Mouse (Mus musculus) CH12.LX (cell line): ENCODE measurements around the gene Mybph. TPM values are rescaled to one million over a fixed set of nuclear protein-coding genes. Genes with fewer than 3 reads are reported as not detected.

ENCODE experiments used
- DNase-seq: peaks from one replicate; pipeline ENCODE4 v3.0.0-alpha.2; 2013; ENCODE audit errors: extremely low read depth
- H3K27ac ChIP-seq: 2 replicates; pipeline ENCODE4 v1.5.1; 2012; ENCODE audit warnings: low read depth, mild to moderate bottlenecking, control low read depth, moderate library complexity; ENCODE audit not compliant: insufficient read depth
- H3K27me3 ChIP-seq: replicated peaks from 2 replicates; pipeline ENCODE3; 2012; ENCODE audit warnings: inconsistent platforms
- H3K36me3 ChIP-seq, 2 experiments: replicated peaks in 1 of 2; 2 replicates each; pipeline versions ENCODE3 to v1.6.1; 2012; ENCODE audit warnings: inconsistent platforms in 1 of 2, low read length in 1 of 2, mild to moderate bottlenecking in 1 of 2, mixed read lengths in 1 of 2, moderate library complexity in 1 of 2; ENCODE audit not compliant: control insufficient read depth in 1 of 2, insufficient read depth in 1 of 2
- H3K4me1 ChIP-seq, 2 experiments: 2 replicates each; pipeline ENCODE4 v1.6.1; 2012; ENCODE audit warnings: inconsistent platforms in 1 of 2, moderate library complexity in 1 of 2; ENCODE audit not compliant: insufficient read depth in 2 of 2, control insufficient read depth in 1 of 2
- H3K4me2 ChIP-seq: 2 replicates; pipeline ENCODE4 v1.6.1; 2012; ENCODE audit warnings: low read depth, mild to moderate bottlenecking, control low read depth; ENCODE audit not compliant: poor library complexity, insufficient read depth, severe bottlenecking
- H3K4me3 ChIP-seq, 3 experiments: fragments of 150-350 bp in 1 of 3; sonication (generic) in 1 of 3; replicated peaks in 1 of 3; 2 replicates each; pipeline versions ENCODE3 to v1.5.1; 2011 to 2012; ENCODE audit warnings: low read depth in 2 of 3, low read length in 2 of 3, mild to moderate bottlenecking in 2 of 3, moderate library complexity in 2 of 3, control low read depth in 1 of 3, improper control_type of control experiment in 1 of 3, inconsistent platforms in 1 of 3, mixed read lengths in 1 of 3; ENCODE audit not compliant: poor library complexity in 1 of 3
- H3K79me2 ChIP-seq: replicated peaks from 2 replicates; pipeline ENCODE4 v1.6.1; 2012; ENCODE audit warnings: mild to moderate bottlenecking, moderate library complexity; ENCODE audit not compliant: control insufficient read depth, poor library complexity, insufficient read depth, severe bottlenecking; ENCODE audit errors: extremely low read depth
- H3K9ac ChIP-seq: 2 replicates; pipeline ENCODE4 v1.6.1; 2012; ENCODE audit warnings: low read depth, mild to moderate bottlenecking, control low read depth, moderate library complexity; ENCODE audit not compliant: insufficient read depth
- H3K9me3 ChIP-seq: replicated peaks from 2 replicates; pipeline ENCODE3; 2012; ENCODE audit warnings: low read length, inconsistent platforms, mixed read lengths
- BHLHE40 ChIP-seq: IDR thresholded peaks from 2 replicates; pipeline ENCODE4 v1.6.1; 2011; ENCODE audit warnings: mild to moderate bottlenecking, low read depth, low read length, improper control_type of control experiment
- CHD2 ChIP-seq: IDR thresholded peaks from 2 replicates; pipeline ENCODE4 v1.6.1; 2011; ENCODE audit warnings: low read length, improper control_type of control experiment
- CTCF ChIP-seq, 2 experiments: IDR thresholded peaks in 1 of 2; conservative IDR thresholded peaks in 1 of 2; 2 replicates each; pipeline ENCODE4 v1.5.1; 2011 to 2012; ENCODE audit warnings: low read depth in 2 of 2, low read length in 2 of 2, improper control_type of control experiment in 1 of 2, inconsistent platforms in 1 of 2, mild to moderate bottlenecking in 1 of 2, moderate library complexity in 1 of 2
- ELF1 ChIP-seq: IDR thresholded peaks from 2 replicates; pipeline ENCODE4 v1.6.1; 2014; ENCODE audit warnings: low read depth, mild to moderate bottlenecking, inconsistent platforms, low read length, improper control_type of control experiment
- GABPA ChIP-seq: IDR thresholded peaks from 2 replicates; pipeline ENCODE4 v1.6.1; 2012; ENCODE audit warnings: low read depth, low read length, improper control_type of control experiment, inconsistent platforms; ENCODE audit not compliant: insufficient replicate concordance
- HCFC1 ChIP-seq: IDR thresholded peaks from 2 replicates; pipeline ENCODE4 v1.6.1; 2012; ENCODE audit warnings: low read depth, mild to moderate bottlenecking, inconsistent platforms, low read length, improper control_type of control experiment
- IRF4 ChIP-seq: IDR thresholded peaks from 2 replicates; pipeline ENCODE4 v1.6.1; 2014; ENCODE audit warnings: low read depth, mild to moderate bottlenecking, inconsistent platforms, low read length, improper control_type of control experiment
- KAT2A ChIP-seq: IDR thresholded peaks from 2 replicates; pipeline ENCODE4 v1.6.1; 2012; ENCODE audit warnings: low read length, improper control_type of control experiment, inconsistent platforms; ENCODE audit not compliant: insufficient replicate concordance
- MAFK ChIP-seq: IDR thresholded peaks from 2 replicates; pipeline ENCODE4 v1.6.1; 2011; ENCODE audit warnings: low read length, improper control_type of control experiment; ENCODE audit not compliant: insufficient replicate concordance
- MAX ChIP-seq: IDR thresholded peaks from 2 replicates; pipeline ENCODE4 v1.6.1; 2011; ENCODE audit warnings: low read length, improper control_type of control experiment
- MXI1 ChIP-seq: IDR thresholded peaks from 2 replicates; pipeline ENCODE4 v1.6.1; 2011; ENCODE audit warnings: mild to moderate bottlenecking, low read depth, low read length, improper control_type of control experiment
- PAX5 ChIP-seq: IDR thresholded peaks from 2 replicates; pipeline ENCODE4 v1.6.1; 2012; ENCODE audit warnings: low read length, inconsistent platforms, mixed read lengths
- POLR2A ChIP-seq: IDR thresholded peaks from 2 replicates; pipeline ENCODE4 v1.6.1; 2011; ENCODE audit warnings: low read depth, mild to moderate bottlenecking, improper control_type of control experiment, low read length
- POLR2AphosphoS2 ChIP-seq: IDR thresholded peaks from 2 replicates; pipeline ENCODE4 v1.6.1; 2011; ENCODE audit warnings: low read depth, low read length, improper control_type of control experiment
- RAD21 ChIP-seq: IDR thresholded peaks from 2 replicates; pipeline ENCODE4 v1.6.1; 2011; ENCODE audit warnings: low read depth, mild to moderate bottlenecking, low read length, improper control_type of control experiment, moderate library complexity
- RCOR1 ChIP-seq: conservative IDR thresholded peaks from 2 replicates; pipeline ENCODE4 v1.6.1; 2012; ENCODE audit warnings: low read depth, mild to moderate bottlenecking, inconsistent platforms, low read length, improper control_type of control experiment
- SIN3A ChIP-seq: IDR thresholded peaks from 2 replicates; pipeline ENCODE4 v1.6.1; 2012; ENCODE audit warnings: low read length, improper control_type of control experiment, inconsistent platforms
- SMC3 ChIP-seq: IDR thresholded peaks from 2 replicates; pipeline ENCODE4 v1.6.1; 2011; ENCODE audit warnings: low read depth, low read length, improper control_type of control experiment
- TBP ChIP-seq: conservative IDR thresholded peaks from 2 replicates; pipeline ENCODE4 v1.6.1; 2011; ENCODE audit warnings: low read depth, low read length, improper control_type of control experiment
- TCF12 ChIP-seq: IDR thresholded peaks from 2 replicates; pipeline ENCODE4 v1.6.1; 2014; ENCODE audit warnings: low read depth, mild to moderate bottlenecking, inconsistent platforms, low read length, improper control_type of control experiment
- ZKSCAN1 ChIP-seq: IDR thresholded peaks from 2 replicates; pipeline ENCODE4 v1.6.1; 2012; ENCODE audit warnings: low read depth, inconsistent platforms, low read length, improper control_type of control experiment, borderline replicate concordance
- ZMIZ1 ChIP-seq: IDR thresholded peaks from 2 replicates; pipeline ENCODE4 v1.6.1; 2012; ENCODE audit warnings: low read depth, mild to moderate bottlenecking, inconsistent platforms, low read length, improper control_type of control experiment
- ZNF384 ChIP-seq: IDR thresholded peaks from 2 replicates; pipeline ENCODE4 v1.6.1; 2012; ENCODE audit warnings: low read depth, low read length, improper control_type of control experiment, inconsistent platforms
- dilution Hi-C: fragments of 300-500 bp; cut with MboI; formaldehyde crosslinking; loops from 2 replicates; pipeline ENCODE4 v1.14.3; 2020; ENCODE audit warnings: low sequenced_read_pairs; ENCODE audit not compliant: extremely low pct_unique_long_range_greater_than_20kb, extremely low pct_ligation_motif_present
- in situ Hi-C: fragments of 300-500 bp; cut with MboI; formaldehyde crosslinking; loops from 3 replicates; pipeline ENCODE4 v1.14.3; 2019; ENCODE audit warnings: low sequenced_read_pairs, low pct_ligation_motif_present, low pct_unique_long_range_greater_than_20kb, mixed read lengths
- polyA plus RNA-seq: library from polyadenylated mRNA; unstranded; fragments of >175 nt; gene quantifications from 2 replicates; pipeline ENCODE4 v1.2.1, GENCODE M21; 2012; ENCODE audit warnings: low read depth; ENCODE audit not compliant: insufficient read length
- total RNA-seq, 2 experiments: library from RNA; depleted of rRNA; stranded (reverse); fragments of 300-350 nt in 1 of 2; fragments of >200 nt in 1 of 2; gene quantifications; 2 replicates each; pipeline ENCODE4 v1.2.3; 2012 to 2014

The Mybph gene
- total and polyA plus RNA-seq, 3 experiments: 0.25 to 3.0 (median 0.51) TPM

GRCm38 (mm10) chr1:134188217-134188616 is 5.0 kb upstream of the Mybph start:
- DNase-seq: peak; percentile 65
- Histone ChIP-seq H3K4me2 (no peak overlapping the region), H3K4me3 (peak overlapping the region in 1 of 3 experiments; percentile 40), H3K27ac (no peak overlapping the region), H3K9ac (no peak overlapping the region), H3K27me3 (no peaks in the 10 kb centered on the region), H3K9me3 (no peaks in the 10 kb centered on the region), H3K36me3 (peaks cover 0 to 2% of the 10 kb centered on the region in 2 experiments), H3K4me1 (peaks cover 21 to 72% of the 10 kb centered on the region in 2 experiments), H3K79me2 (no peaks in the 10 kb centered on the region)
- in situ Hi-C loops: no loop called here
- dilution Hi-C loops: no loop called here
- TF ChIP-seq TCF12: no peak
- TF ChIP-seq ZNF384: no peak
- TF ChIP-seq ZKSCAN1: no peak
- no peak for TF ChIP-seq GABPA
- no peak for TF ChIP-seq BHLHE40
- no peak for TF ChIP-seq RAD21
- TF ChIP-seq HCFC1: no peak
- TF ChIP-seq ZMIZ1: no peak

GRCm38 (mm10) chr1:134188989-134189729 is 4.1 kb upstream of the Mybph start:
- no peaks in the 10 kb centered on the region for H3K79me2 ChIP-seq
- no peaks in the 10 kb centered on the region for H3K27me3 ChIP-seq
- H3K9ac ChIP-seq: no peak overlapping the region
- no peaks in the 10 kb centered on the region for H3K9me3 ChIP-seq
- DNase-seq: peak; percentile 99
- H3K4me1 ChIP-seq: peaks cover 29 to 79% of the 10 kb centered on the region in 2 experiments
- in situ Hi-C loops: no loop called here
- peaks cover 0 to 2% of the 10 kb centered on the region in 2 experiments for H3K36me3 ChIP-seq
- 0 out of 2 replicates have a peak overlapping the region, but pooled peaks have one; percentile 1 for H3K27ac ChIP-seq
- H3K4me3 ChIP-seq: peak overlapping the region in 1 of 3 experiments; percentile 41
- dilution Hi-C loops: no loop called here
- no peak; the same call in 1 of the 2 replicates for TF ChIP-seq TCF12
- peak; percentile 19; the same call in 1 of the 2 replicates for TF ChIP-seq HCFC1
- TF ChIP-seq POLR2AphosphoS2: no peak
- TF ChIP-seq POLR2A: peak; percentile 48
- no peak for TF ChIP-seq KAT2A
- peak; percentile 20; the same call in 1 of the 2 replicates for TF ChIP-seq SIN3A
- TF ChIP-seq PAX5: no peak
- peak; percentile 12 to 82; a peak in 2 of 4 replicates for TF ChIP-seq CTCF (conservative IDR thresholded peaks at IDR 0.05 in 1 of 2, IDR thresholded peaks at IDR 0.05 in 1 of 2; ENCODE audit: low read depth in 2 of 2, low read length in 2 of 2)
- TF ChIP-seq IRF4: peak; percentile 8; the same call in 1 of the 2 replicates
- peak; percentile 86 for TF ChIP-seq RAD21
- peak; percentile 52; the same call in 1 of the 2 replicates for TF ChIP-seq TBP
- TF ChIP-seq GABPA: no peak
- peak; percentile 23; the same call in 1 of the 2 replicates for TF ChIP-seq MAX
- TF ChIP-seq MXI1: peak; percentile 40; the same call in 1 of the 2 replicates
- peak; percentile 70 for TF ChIP-seq ELF1
- TF ChIP-seq MAFK: no peak
- no peak for TF ChIP-seq RCOR1
- TF ChIP-seq BHLHE40: peak; percentile 36; the same call in 1 of the 2 replicates
- peak; percentile 81 for TF ChIP-seq SMC3
- no peak for TF ChIP-seq CHD2
- H3K4me2 ChIP-seq: peak overlapping the region; percentile 26; the same call in 1 of the 2 replicates
